Mouse (Mus musculus) MEL (cell line): ENCODE measurements around the gene Timm17a.
A peak's percentile ranks its signal among the peaks of the same experiment; 100 is the strongest.

ENCODE experiments used
- CTCF ChIP-seq, 3 experiments: IDR thresholded peaks in 2 of 3; conservative IDR thresholded peaks in 1 of 3; 2 replicates each; pipeline ENCODE4 v1.5.1; 2011 to 2012; ENCODE audit warnings: low read length in 3 of 3, low read depth in 2 of 3, mild to moderate bottlenecking in 2 of 3, improper control_type of control experiment in 1 of 3, inconsistent platforms in 1 of 3, mixed read lengths in 1 of 3, moderate library complexity in 1 of 3; ENCODE audit not compliant: control insufficient read depth in 1 of 3, insufficient read depth in 1 of 3, poor library complexity in 1 of 3, severe bottlenecking in 1 of 3
- ELF1 ChIP-seq: IDR thresholded peaks from 2 replicates; pipeline ENCODE4 v1.6.1; 2014; ENCODE audit warnings: low read depth, mild to moderate bottlenecking, inconsistent platforms, low read length, improper control_type of control experiment, moderate library complexity
- EP300 ChIP-seq, 2 experiments: IDR thresholded peaks; 2 replicates each; pipeline ENCODE4 v1.6.1; 2011; ENCODE audit warnings: improper control_type of control experiment in 2 of 2, low read length in 2 of 2, low read depth in 1 of 2, mild to moderate bottlenecking in 1 of 2
- HCFC1 ChIP-seq: IDR thresholded peaks from 2 replicates; pipeline ENCODE4 v1.6.1; 2012; ENCODE audit warnings: low read depth, mild to moderate bottlenecking, inconsistent platforms, low read length, improper control_type of control experiment, moderate library complexity
- JUND ChIP-seq: IDR thresholded peaks from 2 replicates; pipeline ENCODE4 v1.6.1; 2011; ENCODE audit warnings: low read depth, mild to moderate bottlenecking, improper control_type of control experiment, low read length
- MAFK ChIP-seq: IDR thresholded peaks from 2 replicates; pipeline ENCODE4 v1.6.1; 2011; ENCODE audit warnings: low read depth, mild to moderate bottlenecking, low read length, improper control_type of control experiment, borderline replicate concordance
- POLR2A ChIP-seq, 2 experiments: IDR thresholded peaks; 2 replicates each; pipeline ENCODE4 v1.6.1; 2011 to 2012; ENCODE audit warnings: low read length in 2 of 2, mild to moderate bottlenecking in 2 of 2, control low read depth in 1 of 2, improper control_type of control experiment in 1 of 2, low read depth in 1 of 2, moderate library complexity in 1 of 2; ENCODE audit not compliant: control insufficient read depth in 1 of 2, insufficient read depth in 1 of 2, poor library complexity in 1 of 2
- POLR2AphosphoS5 ChIP-seq: IDR thresholded peaks from 2 replicates; pipeline ENCODE4 v1.6.1; 2012; ENCODE audit warnings: low read depth, borderline replicate concordance, mild to moderate bottlenecking, inconsistent platforms, low read length, moderate library complexity, mixed read lengths
- RCOR1 ChIP-seq: IDR thresholded peaks from 2 replicates; pipeline ENCODE4 v1.6.1; 2012; ENCODE audit warnings: low read depth, mild to moderate bottlenecking, inconsistent platforms, low read length, improper control_type of control experiment
- USF1 ChIP-seq: IDR thresholded peaks from 2 replicates; pipeline ENCODE4 v1.6.1; 2014; ENCODE audit warnings: low read depth, mild to moderate bottlenecking, inconsistent platforms, low read length, improper control_type of control experiment, moderate library complexity
- ZNF384 ChIP-seq: IDR thresholded peaks from 2 replicates; pipeline ENCODE4 v1.6.1; 2012; ENCODE audit warnings: low read depth, mild to moderate bottlenecking, inconsistent platforms, low read length, improper control_type of control experiment

GRCm38 (mm10) chr1:135282536-135283286, 30.9 kb downstream of the Timm17a start:
- peak; percentile 3; the same call in 1 of the 2 replicates for TF ChIP-seq ELF1
- no peak for TF ChIP-seq POLR2A (IDR thresholded peaks at IDR 0.05; ENCODE audit: control insufficient read depth in 1 of 2, insufficient read depth in 1 of 2, low read depth in 1 of 2, low read length in 2 of 2, poor library complexity in 1 of 2)
- no peak for TF ChIP-seq POLR2AphosphoS5
- no peak for TF ChIP-seq HCFC1
- TF ChIP-seq CTCF (IDR thresholded peaks at IDR 0.05 in 2 of 3, conservative IDR thresholded peaks at IDR 0.05 in 1 of 3; ENCODE audit: control insufficient read depth in 1 of 3, insufficient read depth in 1 of 3, low read depth in 2 of 3, low read length in 3 of 3, poor library complexity in 1 of 3, severe bottlenecking in 1 of 3), result no peak
- TF ChIP-seq RCOR1, result peak; percentile 60
- TF ChIP-seq USF1, result no peak
- TF ChIP-seq JUND, result no peak
- TF ChIP-seq ZNF384, result no peak
- 0 out of 2 replicates have a peak, but pooled peaks have one; percentile 21 for TF ChIP-seq MAFK
- TF ChIP-seq EP300 (IDR thresholded peaks at IDR 0.05; ENCODE audit: low read depth in 1 of 2, low read length in 2 of 2), result no peak
